Mouse (Mus musculus): ENCODE measurements around the gene Cd59a. TPM values are rescaled to one million over a fixed set of nuclear protein-coding genes. Genes with fewer than 3 reads are reported as not detected.
"Not testable (repeated sequence)": the region's sequence is repeated elsewhere in the genome, so short reads cannot be mapped to it uniquely, and the experiment has no call there.

Gene Cd59a
- total RNA-seq, 2 experiments from 2014 or later, result 46.8 to 57.9 TPM

GRCm38 (mm10) chr2:104109021-104109420 is 13.4 kb downstream of the Cd59a start:
- DNase-seq, result not testable (repeated sequence)

GRCm38 (mm10) chr2:104109528-104109927 is 13.9 kb downstream of the Cd59a start:
- DNase-seq, result no peak

GRCm38 (mm10) chr2:104110031-104110430 is 14.4 kb downstream of the Cd59a start:
- DNase-seq, result no peak

- DNase-seq, result not testable (repeated sequence)
Measured at GRCm38 (mm10) chr2:104111170-104111797, 15.7 kb downstream of the Cd59a start.

- DNase-seq, result not testable (repeated sequence)
Measured at GRCm38 (mm10) chr2:104113563-104113962, 18.0 kb downstream of the Cd59a start.

- no peak for DNase-seq
Measured at GRCm38 (mm10) chr2:104114898-104115297, 19.3 kb downstream of the Cd59a start.

GRCm38 (mm10) chr2:104117173-104117572 is 21.6 kb downstream of the Cd59a start:
- not testable (repeated sequence) for DNase-seq

- no peak for DNase-seq
Measured at GRCm38 (mm10) chr2:104119097-104119496, 23.5 kb downstream of the Cd59a start.

- peak; percentile 39 to 55 for DNase-seq
Measured at GRCm38 (mm10) chr2:104120312-104120711, 24.7 kb downstream of the Cd59a start.

GRCm38 (mm10) chr2:104121681-104122504 is 26.3 kb downstream of the Cd59a start:
- DNase-seq, result peak; percentile 63 to 77

- DNase-seq, result peak; percentile 95 to 98
Measured at GRCm38 (mm10) chr2:104122505-104123378, 27.1 kb downstream of the Cd59a start, which contains the start of gene A930018P22Rik. A930018P22Rik (plus strand) TSS chr2:104122769.

GRCm38 (mm10) chr2:104123540-104123939 is 27.9 kb downstream of the Cd59a start:
- DNase-seq, result no peak

- no peak for DNase-seq
Measured at GRCm38 (mm10) chr2:104124071-104124470, 28.5 kb downstream of the Cd59a start.

- peak; percentile 50 to 59 for DNase-seq
Measured at GRCm38 (mm10) chr2:104128803-104129531, 33.4 kb downstream of the Cd59a start.

- peak in 1 of 2 experiments; percentile 39 for DNase-seq
Measured at GRCm38 (mm10) chr2:104130165-104130564, 34.6 kb downstream of the Cd59a start.

- DNase-seq, result peak; percentile 11 to 54
Measured at GRCm38 (mm10) chr2:104130969-104131368, 35.4 kb downstream of the Cd59a start.

- no peak for DNase-seq
Measured at GRCm38 (mm10) chr2:104132266-104132859, 36.8 kb downstream of the Cd59a start.

- no peak for DNase-seq
Measured at GRCm38 (mm10) chr2:104133042-104133810, 37.6 kb downstream of the Cd59a start.

GRCm38 (mm10) chr2:104134150-104135056 is 38.8 kb downstream of the Cd59a start:
- peak; percentile 67 to 72 for DNase-seq

Data from heart, adult 18-20 months (tissue).